Mouse (Mus musculus) kidney, adult 2 months (tissue): ENCODE measurements around the gene Ckm.

Experiments
- CTCF ChIP-seq: fragments of 200-500 bp; conservative IDR thresholded peaks from 2 replicates; pipeline ENCODE4 v1.5.1; 2011; ENCODE audit warnings: low read depth, mild to moderate bottlenecking, control low read depth, low read length, moderate library complexity, mixed read lengths; ENCODE audit not compliant: insufficient read depth, insufficient read length
- POLR2A ChIP-seq: fragments of 200-500 bp; IDR thresholded peaks from one replicate; pipeline ENCODE4 v1.6.1; 2011; ENCODE audit warnings: low read depth, low read length, control low read depth

- TF ChIP-seq CTCF, result no peak
- TF ChIP-seq POLR2A, result no peak
These were observed 10.1 kb upstream of the Ckm start for GRCm38 (mm10) chr7:19394484-19394883.
